Mouse (Mus musculus): ENCODE measurements around the gene Mrpl9.

Mrpl9 gene

DNA sequence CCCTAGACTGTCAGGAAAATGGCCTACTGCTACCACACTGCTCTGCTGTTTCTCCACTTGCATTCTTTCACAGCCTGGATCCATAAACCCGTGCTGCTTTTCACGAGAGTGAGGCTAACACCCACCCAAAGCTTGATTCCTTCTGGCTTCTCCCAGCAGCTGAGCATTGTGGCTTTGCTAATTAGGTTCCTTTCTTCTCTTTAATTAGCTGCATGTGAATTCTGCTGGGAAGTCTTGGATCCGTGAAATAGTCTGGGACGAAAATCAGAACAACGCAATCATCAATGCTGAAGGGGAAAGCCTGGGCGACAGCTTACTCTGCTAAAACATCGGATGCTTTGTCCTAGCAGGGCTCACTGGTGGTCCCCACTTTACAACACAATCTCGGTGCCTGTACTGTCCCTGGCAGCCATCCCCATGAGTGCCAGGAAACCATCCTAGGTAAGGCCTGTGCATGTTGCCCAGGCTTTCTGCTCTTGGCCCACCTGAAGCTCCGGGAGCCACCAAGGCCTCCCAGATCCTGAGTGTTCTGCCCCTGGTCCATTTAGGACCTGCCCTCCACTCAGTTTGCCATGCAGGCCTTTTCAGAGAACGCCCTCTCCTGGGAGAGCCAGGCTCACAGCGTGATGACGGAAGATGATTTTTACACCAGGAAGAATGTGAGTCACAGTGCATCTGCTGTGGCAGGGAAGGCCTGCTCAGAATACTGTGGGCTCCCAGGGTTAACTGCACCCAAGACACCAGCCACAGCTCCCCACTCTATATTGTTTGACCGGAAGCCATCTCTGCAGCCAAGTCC is 22.7 kb downstream of the Mrpl9 start:
- no peak for DNase-seq (ENCODE audit: low spot score)

- DNase-seq (ENCODE audit: low spot score), result no peak
Measured at GRCm38 (mm10) chr3:94468931-94469330, 25.8 kb downstream of the Mrpl9 start.

- DNase-seq (ENCODE audit: low spot score), result no peak
Measured at GRCm38 (mm10) chr3:94472447-94473114, 29.5 kb downstream of the Mrpl9 start.

DNA sequence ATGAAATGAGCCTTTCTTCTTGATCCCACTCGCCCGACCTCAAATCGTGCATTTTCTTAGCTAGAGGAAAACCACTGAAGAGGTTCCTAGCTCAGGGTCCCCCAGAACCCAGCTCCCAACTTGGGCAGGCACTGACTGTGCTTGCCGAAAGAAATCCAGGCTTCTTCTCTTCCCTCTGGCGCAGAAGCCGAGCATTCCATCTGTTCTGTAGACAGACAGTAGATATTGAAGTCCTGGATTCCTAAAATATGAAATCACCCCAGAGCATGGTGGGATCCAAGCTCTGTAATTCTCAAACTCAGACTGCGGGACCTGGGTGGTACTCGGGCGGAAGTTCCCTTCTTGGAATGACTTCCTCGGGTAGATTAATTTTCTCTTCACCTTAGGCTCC is 30.0 kb downstream of the Mrpl9 start:
- DNase-seq (ENCODE audit: low spot score), result no peak

- DNase-seq (ENCODE audit: low spot score), result no peak
Measured at GRCm38 (mm10) chr3:94473567-94474232, 30.6 kb downstream of the Mrpl9 start.

- no peak for DNase-seq (ENCODE audit: low spot score)
Measured at GRCm38 (mm10) chr3:94476301-94477035, 33.4 kb downstream of the Mrpl9 start.

GRCm38 (mm10) chr3:94477444-94477843 is 34.3 kb downstream of the Mrpl9 start:
- DNase-seq (ENCODE audit: low spot score), result no peak

DNA sequence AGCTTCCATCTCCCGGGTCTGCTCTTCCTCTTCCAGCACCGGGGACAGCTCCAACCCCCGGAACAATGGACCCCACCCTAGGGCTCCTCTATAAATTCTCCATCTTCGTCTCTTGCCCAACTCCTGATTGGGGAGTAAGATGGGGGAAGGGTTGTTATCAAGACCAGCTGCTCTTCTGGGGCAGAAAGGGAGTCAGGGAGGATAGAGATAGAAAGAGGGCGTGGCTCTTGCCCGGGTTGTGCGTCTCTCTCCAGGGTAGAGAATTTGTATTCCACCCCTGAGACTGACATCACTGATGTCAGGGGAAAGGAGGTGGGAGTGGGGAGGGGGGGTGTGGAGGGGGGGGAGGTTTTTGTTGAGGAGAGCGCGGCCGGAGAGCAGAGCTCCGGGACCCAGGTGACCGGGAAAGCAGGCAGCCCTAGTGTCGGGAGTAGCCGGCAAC is 34.9 kb downstream of the Mrpl9 start, which contains the start of gene Celf3:
Celf3 (plus strand) TSS at position 315 of the 442 bp plus-strand sequence.
- DNase-seq (ENCODE audit: low spot score), result no peak

DNA sequence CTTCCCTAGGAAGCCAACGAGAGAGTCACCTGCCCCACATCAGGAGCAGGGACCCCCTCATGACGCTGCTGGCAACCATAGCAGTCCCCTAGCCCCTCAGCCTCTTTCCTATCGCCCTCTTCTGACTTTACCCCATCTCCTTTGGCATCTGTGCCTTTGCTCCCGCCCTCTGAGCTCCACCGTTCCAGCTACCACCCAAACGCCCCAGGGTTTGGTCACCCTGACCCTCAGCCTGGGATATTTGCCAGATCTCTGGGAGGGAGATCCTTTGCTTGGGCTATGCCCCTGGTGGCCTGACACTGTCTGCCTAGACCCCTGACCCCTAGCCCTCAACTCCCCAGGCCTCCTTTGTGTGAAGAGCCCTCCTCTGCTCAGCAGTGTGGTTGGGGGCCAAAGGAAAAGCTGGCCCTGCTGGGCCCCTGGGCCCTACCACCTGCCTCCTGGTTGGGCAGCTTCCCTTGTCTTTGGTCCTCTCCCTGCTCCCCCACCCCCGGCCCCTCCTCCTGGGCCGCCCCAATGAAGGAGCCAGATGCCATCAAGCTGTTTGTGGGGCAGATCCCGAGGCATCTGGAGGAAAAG is 35.6 kb downstream of the Mrpl9 start:
- no peak for DNase-seq (ENCODE audit: low spot score)

- DNase-seq (ENCODE audit: low spot score), result peak; percentile 57
Measured at GRCm38 (mm10) chr3:94479564-94479963, 36.4 kb downstream of the Mrpl9 start.

DNA sequence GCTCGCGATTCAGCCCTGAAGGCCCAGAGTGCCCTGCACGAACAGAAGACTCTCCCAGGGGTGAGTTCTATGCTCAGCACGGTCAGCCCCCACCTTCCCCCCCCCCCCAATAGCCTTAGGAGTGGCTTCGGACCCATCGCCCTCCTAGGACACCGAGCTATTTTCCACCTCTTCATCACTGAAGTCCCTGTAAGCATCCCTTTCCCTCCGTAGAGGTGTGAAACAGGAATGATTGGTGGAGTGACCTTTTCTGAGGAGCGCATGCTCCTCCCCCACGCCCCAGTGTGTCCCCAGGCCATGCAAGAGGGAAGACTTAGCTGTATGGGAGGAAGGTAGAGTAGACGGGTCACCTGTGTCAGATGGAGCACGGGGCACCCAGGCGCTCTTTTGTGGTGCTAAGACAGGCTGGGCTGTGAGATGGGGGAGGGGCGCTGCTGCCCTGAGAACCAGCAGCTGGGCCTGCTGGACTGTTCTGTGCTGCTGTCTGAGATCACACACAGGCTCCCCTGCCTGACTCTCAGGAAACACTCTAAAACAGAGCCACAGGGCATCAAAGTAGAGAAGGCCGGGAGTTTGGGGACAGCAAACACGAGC is 37.3 kb downstream of the Mrpl9 start, which contains the start of gene Riiad1:
Riiad1 (minus strand) TSS at position 51 of the 594 bp plus-strand sequence.
- no peak for DNase-seq (ENCODE audit: low spot score)

DNA sequence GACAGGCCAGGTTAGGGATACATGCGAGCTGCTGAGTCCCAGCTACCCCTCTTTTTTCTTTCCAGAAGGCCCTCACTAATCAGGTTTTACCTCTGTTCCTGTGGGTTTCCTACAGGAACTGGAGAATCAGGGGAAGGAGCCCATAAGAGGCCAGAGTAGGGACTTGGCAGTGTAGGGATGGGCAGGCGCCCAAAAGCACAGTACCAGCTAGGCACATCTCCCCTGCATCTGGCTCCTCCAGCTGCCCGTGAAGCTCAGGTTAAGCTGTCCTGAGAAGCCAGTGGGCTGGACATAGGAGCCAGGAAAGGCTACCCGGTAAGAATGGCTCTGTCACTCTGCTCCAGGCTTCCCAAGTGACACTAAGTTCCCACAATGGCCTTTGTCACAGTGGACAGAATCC is 38.3 kb downstream of the Mrpl9 start:
- DNase-seq (ENCODE audit: low spot score), result no peak

DNA sequence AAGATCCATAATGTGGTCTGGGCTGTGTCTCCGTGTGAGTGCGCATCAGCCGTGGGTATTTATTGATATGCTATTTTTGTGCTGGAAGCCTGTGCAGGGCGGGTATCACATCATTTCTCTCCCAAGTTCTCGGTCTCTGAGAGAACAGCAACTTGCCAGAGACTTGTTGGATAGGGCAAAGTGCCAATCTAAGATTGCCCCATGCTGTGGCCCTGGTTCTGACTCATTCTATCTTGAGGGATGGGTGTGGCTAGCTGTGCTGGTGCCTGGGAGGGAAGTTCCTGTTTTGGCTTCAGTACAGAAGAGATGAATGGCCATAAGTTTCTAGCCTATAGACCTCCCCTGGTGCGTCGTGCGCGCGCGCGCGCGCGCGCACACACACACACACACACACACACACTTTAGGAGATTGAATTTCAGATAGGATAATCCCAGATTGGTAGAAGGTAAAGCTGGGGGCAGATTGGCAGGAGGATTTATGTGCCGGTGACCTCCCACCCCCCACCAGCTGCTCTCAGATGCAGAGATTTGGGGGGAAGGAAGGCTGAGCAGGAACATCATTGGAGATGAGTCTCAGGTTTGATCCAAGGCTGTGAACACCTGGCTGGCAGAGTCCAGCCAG is 39.8 kb downstream of the Mrpl9 start:
- no peak for DNase-seq (ENCODE audit: low spot score)

DNA sequence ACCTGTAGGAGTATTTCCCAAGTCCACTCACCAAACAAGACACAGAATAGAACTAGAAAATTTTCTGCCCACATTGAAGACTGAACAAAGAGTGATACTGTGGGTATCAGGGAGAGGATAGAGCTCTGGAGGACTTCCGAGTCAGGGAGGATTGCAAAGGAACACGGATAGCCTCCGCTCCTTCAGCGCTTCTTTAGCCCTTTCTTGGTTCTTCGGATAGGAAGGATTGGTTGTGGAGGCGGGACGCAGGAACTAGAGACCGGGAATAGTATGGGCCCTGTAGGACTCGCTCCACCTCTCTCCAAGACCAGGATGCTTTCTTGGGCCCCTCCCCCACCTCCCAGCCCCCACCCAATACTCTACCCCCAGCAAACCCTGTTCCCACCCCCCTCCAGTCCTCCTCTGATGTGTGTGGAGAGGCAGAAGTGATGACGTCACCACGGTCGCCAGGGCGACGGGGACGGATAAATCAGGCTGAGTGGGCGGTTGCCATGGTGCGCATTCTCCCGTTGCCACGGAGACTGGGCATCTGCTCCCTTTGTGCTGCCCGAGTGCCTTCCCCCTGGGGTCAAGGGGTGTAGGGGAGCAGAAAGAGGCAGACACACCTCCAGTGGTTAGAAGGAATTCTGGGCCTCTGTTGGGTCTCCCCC is 40.8 kb downstream of the Mrpl9 start:
- no peak for DNase-seq (ENCODE audit: low spot score)

DNA sequence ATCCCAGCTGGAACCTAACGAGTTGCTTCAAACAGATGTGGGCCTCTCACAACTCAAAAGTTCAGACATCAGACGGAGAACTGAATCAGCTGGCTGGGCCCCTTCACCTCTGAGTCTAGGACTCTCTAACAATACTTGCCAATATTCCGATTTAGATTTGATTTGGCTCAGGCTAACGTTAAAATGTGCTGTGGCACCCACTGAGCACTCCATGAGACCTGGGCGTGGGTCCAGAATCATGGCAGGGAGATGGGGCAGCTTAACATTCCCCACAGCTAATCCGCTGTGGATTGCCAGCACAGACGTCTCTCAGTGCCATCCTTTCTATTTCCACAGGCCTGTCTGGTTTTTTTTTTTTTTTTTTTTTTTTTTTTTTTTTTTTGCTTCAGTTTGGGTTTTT is 42.8 kb downstream of the Mrpl9 start:
- no peak for DNase-seq (ENCODE audit: low spot score)

GRCm38 (mm10) chr3:94487581-94487980 is 44.5 kb downstream of the Mrpl9 start:
- DNase-seq (ENCODE audit: low spot score), result no peak

DNA sequence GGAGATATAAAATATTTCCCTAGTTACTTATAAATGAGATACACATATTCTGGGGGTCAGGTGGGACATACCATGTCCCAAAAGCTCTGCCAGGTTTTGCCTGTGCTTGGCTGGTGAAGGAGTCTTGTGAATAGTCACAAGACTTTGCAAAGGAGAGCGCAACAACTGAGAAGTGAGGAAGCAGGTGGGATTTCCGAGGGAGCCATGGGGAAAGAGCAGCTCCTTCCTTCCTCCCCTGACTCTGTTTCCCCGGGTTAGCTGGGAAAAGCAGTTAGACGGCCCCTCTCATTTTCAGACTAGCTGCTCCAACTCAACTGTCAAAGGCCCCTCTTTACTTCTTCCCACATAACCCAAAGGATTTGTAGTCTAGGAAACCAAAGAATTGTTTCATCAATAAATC is 54.0 kb downstream of the Mrpl9 start:
- DNase-seq (ENCODE audit: low spot score), result no peak
